Mouse (Mus musculus) c-Kit-positive CD71-positive TER-119-negative erythroid progenitor cells, embryonic 14.5 days (primary cell): ENCODE data around the gene Foxr1.
"Not testable (repeated sequence)": the region's sequence is repeated elsewhere in the genome, so short reads cannot be mapped to it uniquely, and the experiment has no call there.

Experiments used
- DNase-seq: peaks from one replicate; pipeline ENCODE4 v3.0.0-alpha.2; 2013; ENCODE audit warnings: low read depth

The Foxr1 gene

DNA sequence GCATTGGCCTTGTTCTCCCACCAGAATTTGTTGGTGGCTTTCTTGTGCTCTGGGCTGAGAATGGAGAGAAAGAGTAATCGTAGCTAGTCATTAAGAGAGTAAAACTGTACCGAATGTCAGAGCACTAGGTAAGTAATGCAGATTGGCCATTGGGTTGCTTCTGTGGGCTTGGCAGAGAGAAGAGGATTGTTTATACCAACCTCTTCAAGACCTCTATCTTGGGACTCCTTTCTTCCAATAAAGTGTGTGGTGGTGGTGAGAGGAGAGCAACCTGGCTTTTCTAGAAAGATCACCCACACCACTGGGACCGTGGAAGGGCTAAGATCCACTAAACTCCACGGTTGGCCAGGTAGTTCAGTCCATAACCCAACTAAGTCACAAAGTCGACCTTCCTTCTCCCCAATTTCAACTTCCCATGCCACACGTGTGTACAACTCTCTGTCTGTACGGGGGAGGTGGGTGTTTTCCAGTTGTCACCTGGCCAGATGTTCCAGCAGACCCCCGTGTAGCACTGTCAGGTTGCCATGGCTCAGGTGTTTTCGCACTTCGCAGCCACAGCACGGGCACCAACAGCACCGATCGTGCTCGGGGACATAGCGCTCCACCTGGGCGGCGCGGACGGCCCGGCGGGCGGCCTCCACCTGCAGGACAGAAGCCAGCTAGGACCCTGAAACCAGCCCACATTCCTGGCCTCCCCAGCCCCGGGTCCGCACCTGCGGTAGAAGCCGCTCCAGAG lies 23.6 kb downstream of the Foxr1 start:
- no peak for DNase-seq

DNA sequence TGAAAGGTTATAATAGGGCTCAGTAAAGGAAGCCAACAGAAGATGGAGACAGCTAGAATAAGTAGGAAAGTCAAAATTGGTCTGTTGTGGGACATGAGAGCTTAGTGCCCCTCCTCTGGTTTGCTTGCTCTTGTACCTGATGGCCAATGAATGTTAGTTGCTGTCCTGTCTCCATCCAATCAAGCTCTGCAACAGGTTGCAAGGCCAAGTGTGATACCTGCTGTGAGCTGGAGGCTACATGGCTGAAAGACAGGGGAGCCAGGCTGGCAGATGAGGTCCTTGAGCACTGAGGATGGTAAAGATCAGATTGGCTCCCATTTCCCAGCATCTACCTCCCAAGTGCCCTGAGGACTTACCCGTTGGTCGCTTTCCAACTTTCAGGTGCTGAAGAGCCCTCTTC lies 28.2 kb downstream of the Foxr1 start:
- no peak for DNase-seq

DNA sequence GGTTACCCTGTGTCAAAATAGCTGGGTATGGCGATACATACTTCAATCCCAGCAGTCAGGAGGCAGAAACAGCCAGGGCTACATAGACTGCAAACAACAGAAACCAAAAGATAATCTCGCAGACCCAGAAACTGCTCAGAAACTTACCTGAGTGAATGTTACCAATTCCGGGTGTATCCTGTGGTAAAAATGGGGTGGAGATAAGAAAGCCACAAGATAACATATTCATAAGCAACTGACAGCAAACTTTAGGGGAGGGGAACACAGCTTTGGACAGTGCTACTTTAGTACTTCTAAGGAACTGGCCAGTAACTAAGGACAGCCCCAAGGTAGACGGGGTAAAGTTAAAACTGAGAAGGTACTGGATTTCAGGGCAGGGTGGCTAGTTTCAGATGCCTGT lies 28.6 kb downstream of the Foxr1 start:
- no peak for DNase-seq

DNA sequence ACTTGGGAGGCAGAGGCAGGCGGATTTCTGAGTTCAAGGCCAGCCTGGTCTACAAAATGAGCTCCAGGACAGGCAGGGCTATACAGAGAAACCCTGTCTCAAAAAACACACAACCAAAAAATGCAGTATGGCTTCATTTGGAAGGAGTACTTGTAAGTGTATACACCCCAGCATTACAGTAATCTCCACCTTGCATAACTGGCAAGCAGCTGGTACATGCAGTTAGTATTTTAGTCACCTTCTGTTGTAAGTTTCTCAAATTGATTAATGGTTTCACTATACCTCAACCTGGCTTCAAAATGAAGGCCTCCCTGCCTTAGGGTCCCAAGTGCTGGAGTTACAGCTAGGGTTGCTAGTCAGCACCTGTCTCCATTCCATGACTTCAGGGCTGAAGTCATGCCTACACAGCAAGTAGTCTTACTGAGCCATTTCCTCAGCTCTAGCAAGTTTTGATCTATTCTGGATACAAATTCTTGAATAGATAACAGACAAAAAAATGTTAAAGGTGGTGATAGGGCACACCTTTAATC lies 29.3 kb downstream of the Foxr1 start:
- no peak for DNase-seq

DNA sequence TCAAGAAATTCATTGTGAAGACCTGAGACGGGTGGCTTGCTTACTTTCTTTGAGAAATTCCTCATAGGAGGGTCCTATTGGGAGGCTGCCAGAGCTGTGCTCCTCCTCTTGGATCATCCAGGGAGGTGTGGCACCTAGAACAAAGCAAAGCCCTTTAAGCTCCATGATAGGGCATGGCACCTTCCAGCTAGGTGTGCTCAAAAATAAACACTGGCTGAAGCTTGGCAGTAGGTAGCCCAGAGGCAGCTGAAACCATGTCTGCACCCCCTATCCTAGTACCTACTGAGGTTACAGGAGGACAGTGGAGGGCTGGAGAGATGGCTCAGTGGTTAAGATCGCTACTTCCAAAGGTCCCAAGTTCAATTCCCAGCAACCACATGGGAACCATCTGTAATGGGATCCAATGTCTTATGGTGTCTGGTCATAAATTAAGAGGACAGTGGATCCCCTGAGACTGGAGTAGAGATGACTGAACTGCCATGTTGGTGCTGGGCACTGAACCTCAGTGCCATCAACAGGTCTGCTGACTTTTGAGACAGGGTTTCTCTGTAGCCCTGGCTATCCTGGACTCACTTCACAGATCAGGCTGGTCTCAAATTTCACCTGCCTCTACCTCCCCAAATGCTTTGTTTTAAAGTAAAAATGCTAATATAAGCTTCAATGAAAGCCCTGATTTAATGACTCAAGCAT lies 30.1 kb downstream of the Foxr1 start:
- DNase-seq: no peak

DNA sequence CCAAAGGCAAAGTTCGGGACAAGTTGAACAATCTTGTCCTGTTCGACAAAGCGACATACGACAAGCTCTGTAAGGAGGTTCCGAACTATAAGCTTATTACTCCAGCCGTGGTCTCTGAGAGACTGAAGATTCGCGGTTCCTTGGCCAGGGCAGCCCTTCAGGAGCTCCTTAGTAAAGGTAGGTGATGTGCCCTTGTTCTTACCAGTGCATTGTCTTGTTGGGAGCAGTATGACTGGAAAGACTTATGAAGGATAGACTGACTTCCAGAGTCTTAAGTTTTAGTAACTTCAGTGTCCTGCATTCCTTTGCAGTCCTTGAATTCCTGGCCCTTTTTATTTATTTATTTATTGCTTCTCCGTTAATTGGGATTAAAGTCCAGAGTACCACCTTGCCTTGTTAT lies 32.2 kb downstream of the Foxr1 start:
- DNase-seq: not testable (repeated sequence)

DNA sequence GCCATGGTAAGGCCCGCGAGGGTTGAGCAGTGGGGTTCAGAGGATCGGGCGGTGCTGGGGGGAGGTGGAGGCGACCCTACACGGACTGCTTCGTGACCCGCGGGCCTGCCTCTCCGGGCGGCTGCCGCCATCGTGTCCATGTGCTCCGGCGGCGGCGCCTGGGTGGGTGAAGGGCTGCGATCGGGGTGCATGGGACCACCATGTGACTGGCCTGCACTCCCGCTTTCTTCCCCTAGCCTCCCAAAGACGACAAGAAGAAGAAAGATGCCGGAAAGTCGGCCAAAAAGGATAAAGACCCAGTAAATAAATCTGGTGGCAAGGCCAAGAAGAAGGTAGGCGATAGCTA lies 33.2 kb downstream of the Foxr1 start:
- no peak for DNase-seq

DNA sequence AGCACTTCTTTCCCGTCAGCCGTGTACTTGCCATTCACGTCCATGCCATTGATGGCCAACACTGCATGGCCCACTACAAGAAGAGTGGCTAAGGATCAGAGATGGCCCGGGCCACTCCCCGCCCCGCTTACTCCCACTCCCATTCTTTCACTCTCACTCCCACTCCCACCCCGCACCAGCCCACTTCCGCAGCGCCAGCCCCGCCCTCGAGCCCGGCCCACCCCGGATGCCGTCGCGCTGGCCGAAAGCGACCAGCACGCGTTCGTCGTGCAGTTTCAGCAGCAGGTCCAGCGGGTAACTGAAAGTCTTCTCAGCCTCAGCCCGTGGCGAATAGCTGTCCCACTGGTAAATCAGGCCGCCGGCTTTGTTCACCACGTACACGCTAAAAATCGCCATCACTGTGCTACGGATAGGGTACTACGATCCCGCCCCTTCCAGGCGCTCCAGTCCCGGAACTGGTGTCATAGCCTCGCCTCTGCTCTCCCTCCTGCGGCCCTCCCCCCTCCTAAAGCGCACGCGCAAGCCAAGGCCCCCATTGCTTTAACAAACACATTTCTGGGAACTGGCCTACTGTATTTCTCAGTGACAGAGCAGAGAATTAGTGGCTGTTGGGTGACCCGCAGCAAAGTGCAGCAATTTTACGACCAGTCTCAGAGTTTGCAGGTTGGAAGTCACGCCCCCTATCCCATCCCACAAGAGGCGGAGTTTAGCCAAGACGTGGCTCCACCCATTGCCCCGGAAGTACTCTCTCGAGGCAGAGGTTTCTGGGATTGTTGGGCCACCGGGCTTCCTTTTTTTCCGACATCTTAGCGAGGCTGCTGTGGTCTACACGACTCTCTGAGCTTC lies 33.8 kb downstream of the Foxr1 start, which contains the start of the genes Rps25 and Trappc4:
TSS of gene Rps25 (plus strand) at position 234 of the 846 bp plus-strand sequence.
TSS of gene Trappc4 (minus strand) at position 695 of the 846 bp plus-strand sequence.
- DNase-seq: peak; percentile 93

DNA sequence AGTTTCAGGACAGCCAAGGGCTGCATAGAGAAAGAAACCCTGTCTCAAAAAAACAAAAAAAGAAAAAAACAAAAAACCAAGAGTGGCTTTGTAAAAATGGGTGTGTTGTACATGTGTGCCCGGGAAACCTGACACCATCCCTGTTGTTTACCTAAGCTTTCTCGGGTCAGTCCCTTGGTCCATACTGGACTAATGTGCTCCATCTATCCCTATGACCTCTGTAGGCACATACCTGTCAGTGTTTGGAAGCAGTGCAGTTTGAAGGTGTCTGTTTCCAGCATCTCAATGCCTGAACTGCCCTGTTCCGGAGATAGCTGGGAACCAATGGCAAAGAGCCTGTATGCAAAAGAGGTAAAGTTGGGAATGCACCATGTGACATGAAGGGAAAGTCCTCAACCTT lies 35.9 kb downstream of the Foxr1 start:
- no peak for DNase-seq

DNA sequence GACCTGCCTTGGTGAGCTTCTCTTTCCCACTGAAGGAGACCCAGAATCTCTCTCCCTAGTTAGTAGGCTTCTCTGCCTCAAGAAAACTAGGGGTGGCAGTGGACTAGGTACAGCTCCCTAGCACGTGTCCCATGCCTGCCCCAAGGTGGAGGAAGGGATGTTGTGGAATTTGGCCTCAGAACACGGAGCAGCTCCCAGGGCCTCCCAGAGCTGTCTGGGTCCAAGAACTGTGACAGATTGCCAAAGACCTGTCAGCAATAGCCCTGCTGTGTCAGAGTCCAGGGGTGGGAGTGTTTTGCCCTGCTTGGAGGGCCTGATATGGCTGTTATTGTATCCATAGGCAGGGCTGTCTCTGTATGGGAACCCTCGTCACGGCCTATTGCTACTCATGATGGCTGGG lies 39.9 kb downstream of the Foxr1 start:
- no peak for DNase-seq

DNA sequence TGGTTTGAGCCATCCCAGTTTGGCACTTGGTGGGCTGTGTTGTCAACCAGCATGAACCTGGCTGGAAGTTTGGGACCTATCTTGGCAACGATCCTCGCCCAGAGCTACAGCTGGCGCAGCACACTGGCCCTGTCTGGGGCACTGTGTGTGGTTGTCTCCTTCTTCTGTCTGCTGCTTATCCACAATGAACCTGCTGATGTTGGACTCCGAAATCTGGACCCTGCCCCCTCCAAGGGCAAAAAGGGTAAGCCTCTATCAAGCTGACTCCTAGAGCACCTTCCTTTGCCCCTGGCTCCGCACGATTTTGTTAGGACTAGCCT lies 41.2 kb downstream of the Foxr1 start:
- no peak for DNase-seq

DNA sequence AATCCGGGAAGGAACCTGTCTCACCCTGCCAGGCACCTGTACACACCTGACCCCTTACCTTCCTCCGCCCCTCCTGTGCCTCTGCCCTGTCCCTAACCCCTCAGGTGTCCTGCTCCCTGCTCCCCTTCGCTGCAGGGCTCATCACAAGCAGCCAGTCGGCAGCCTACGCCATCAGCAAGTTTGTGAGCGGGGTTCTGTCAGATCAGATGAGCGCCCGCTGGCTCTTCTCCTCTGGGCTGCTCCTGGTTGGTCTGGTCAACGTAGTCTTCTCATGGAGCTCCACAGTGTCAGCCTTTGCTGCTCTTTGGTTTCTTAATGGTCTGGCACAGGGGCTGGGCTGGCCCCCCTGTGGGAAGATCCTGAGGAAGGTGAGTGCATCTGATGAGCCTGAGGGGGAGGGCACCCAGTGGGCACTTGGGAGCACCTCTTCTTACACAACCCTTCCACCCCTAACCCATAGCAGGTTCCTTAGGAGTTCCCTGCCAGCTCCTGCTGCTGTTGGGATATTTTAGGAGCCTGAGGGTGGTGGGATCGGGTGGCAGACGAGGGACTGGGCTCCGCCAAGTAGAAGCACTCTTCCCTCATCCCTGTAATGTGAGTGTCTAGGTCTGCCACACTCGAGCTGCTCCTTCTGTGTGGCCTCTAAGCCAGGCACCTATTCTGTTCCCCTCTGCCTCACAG lies 41.7 kb downstream of the Foxr1 start:
- no peak for DNase-seq

DNA sequence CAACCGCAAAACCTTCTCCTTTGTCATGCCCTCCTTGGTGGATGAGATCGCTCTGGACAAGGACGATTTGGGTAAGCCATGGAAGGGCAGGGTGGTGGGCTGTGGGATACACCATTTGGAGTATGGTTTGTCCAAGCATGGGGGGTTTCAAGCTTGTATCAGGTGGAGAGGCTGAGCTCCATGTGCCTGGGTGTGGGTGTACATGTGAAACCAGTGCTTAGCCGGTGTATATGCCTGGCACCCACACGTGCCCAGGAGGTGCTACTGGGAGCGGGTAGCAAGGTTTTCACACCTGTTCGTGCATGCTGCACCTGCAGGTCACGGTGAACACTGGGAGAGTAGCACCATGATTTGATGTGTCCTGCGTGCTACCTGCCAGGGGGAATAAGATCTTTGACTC lies 42.4 kb downstream of the Foxr1 start:
- no peak for DNase-seq

DNA sequence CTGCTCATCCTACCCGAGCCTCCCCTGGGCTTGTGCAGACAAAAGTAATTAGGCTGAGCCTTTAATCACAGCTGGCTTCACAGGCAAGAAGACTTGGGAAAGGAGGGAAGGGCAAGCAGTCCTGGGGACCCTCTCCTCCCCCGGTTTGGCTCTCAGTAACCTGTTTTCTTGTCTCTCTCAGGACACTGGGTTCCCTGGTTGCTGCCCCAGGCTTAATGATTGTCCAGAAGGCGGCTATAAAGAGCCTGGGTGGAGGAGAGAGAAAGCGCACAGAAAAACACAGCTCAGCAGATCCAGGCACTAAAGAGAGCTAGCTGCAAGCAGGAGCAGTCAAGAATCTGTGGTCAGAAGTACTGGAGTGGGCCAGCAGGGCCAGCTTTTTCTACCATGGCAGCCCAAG lies 42.8 kb downstream of the Foxr1 start:
- DNase-seq: no peak

DNA sequence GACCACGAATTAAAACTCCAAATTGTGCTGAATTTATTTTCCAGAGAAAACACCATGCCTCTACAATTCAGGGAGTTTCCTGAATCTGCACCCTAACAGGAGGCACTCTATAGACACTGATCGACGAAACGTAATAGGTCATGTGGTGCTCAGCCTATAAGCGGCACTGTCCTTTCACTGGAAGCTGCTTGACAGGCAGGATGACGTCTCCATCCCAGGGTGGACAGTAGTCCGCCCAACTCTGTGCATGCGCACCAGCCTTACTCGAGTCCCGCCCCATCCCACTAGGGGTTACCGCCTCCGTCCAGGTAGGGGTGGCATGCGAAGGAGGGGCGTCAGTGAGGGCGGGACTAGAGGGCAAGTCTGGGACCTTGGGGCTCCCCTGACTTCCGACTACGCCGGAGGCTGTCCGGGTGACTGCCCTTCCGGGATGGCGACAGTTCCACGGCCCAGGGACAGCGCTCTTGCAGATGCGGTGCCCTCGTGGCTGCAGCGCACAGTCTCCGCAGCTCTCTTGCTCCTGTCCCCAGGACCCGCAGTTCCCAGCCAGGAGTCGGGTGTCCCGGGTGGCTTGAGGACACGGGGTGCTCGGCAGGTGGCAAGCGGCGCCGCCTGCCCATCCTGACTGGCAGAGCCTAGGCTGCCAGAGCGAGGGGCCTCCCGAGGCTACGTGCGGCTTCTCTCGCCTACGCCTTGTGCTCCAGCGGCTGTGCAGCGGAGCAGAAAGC lies 44.1 kb downstream of the Foxr1 start, which contains the start of gene Slc37a4:
TSS of gene Slc37a4 (plus strand) at position 169 of the 728 bp plus-strand sequence.
- peak; percentile 97 for DNase-seq

DNA sequence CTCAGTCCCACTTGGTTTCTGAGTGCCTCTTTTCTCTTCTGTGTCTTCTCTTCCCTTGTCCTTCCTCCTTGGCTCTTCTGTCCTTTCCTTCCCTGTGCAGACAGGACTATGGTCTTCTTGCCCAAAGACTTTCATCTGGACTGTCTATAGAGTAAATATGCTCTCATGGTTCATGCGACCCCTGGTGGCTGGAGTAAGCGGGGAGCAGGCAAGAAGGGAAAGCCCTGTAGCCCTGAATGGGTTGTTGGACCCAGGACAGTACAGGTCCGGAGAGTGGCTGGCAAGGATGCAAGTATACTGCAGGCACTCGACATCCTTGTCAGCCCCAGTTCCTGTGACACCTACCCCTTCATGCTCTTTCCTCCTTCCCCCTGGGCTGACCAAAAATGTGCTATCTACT lies 49.5 kb downstream of the Foxr1 start:
- DNase-seq: no peak

DNA sequence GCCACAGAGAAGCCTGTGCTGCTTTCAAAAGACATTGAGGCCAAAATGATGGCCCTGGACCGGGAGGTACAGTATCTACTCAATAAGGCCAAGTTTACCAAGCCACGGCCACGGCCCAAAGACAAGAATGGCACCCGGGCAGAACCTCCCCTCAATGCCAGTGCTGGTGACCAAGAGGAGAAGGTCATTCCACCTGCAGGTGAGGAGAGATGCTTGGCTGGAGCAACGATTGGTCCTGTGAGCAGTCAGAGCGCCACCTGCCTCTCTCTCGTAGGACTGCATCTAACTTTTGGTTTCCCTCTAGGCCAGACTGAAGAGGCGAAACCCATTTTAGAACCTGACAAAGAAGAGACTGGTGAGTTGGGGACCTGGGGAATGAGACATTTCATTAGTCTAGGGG lies 51.7 kb downstream of the Foxr1 start:
- DNase-seq: no peak

DNA sequence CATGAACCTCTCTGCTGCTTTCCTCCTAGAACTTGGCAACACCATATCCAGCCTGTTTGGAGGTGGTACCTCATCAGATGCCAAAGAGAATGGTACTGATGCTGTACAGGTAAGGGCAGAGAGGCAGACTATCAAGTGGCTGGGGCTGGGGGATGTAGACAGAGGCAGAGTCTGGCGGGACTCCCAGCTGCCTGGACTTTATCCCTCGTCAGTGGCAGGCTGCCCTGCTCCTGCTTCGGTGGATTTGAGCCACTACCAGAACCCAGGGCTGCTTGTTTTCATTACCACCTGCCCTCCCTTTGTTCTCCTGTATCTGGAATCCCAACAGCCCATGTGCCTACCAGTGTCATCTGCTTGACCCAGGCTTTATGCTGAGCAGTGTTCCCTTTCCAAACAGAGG lies 53.7 kb downstream of the Foxr1 start:
- DNase-seq: no peak

DNA sequence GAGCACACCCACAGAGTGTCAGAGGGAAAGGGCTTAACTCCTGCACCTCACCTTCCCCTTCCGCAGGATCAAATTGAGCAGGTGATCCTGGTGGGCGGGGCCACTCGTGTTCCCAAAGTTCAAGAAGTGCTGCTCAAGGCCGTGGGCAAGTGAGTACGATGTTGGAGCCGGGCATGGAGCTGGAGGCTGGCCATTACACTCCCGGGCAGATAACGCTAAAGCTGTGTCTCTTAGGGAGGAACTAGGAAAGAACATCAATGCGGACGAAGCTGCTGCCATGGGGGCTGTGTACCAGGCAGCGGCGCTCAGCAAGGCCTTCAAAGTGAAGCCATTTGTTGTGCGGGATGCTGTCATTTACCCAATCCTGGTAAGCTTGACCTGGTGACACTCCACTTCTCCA lies 56.3 kb downstream of the Foxr1 start:
- no peak for DNase-seq
